Mouse (Mus musculus) layer of hippocampus, postnatal 36 days (tissue): ENCODE measurements at regions not wholly inside any gene's neighbourhood (a gene's known extent, or its start where the extent isn't known, plus 50 kb on each side); places are given as distances from the start of the nearest gene placed in this dataset.

Source experiments
- DNase-seq, 2 experiments: peaks; one replicate each; pipeline ENCODE4 v3.0.0; 2022

DNA sequence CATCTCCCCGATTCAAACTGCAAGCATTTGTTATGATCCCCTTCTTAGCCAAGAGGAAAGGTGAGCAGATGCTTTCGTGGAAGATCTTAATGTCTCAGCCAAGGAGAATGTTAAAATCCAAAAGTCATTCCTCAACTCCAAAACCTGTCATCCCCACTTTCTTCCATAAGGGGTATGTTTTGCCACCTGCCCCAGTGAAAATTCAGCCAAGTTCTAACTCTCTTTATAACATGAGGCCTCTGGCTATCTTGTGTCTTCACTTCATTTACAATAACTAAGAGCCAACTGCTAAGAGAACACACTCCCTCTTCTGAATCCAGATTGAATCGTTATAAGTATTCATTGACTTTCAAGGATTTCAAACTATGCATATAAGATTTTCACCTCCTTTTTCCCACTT lies 246.7 kb upstream of the Adam34 start:
- no peak for DNase-seq

DNA sequence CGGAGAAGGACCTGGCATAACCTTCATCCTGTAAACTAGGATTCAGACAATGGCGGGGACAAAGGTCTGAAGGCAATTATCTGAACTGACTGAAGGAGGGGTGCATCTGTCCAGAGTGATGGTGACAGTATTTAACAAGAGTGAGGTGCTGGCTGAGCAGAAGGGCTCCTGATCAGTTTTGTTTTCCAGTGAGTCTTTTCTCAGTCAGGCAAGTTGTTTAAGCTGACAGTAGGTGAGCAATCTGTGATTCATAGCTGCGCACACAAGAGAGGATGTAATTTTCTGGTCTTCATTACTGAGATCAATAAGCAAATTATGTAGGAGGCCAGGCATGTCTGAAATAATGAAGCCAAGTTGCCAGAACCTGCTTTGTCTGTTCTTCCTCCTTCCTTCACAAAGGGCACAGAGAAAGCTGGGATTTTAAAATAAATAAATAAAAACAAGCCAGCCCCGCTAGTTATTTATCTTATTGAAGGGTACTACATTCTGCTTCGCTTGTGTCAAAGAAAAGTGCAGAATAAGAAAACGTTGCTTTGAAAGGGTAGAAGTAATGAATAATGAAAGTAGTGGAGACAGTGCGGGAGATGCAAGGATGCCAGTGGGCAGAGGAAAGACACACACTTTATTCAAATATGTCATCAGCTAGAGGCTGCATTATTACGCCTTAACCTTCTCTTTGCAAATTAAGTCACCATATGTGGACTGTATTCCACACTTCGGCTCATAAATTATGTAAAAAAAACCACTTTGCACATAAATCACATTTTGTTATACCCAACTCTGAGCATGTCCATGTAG lies 239.6 kb upstream of the Adam34 start:
- DNase-seq: peak; percentile 2 to 3

DNA sequence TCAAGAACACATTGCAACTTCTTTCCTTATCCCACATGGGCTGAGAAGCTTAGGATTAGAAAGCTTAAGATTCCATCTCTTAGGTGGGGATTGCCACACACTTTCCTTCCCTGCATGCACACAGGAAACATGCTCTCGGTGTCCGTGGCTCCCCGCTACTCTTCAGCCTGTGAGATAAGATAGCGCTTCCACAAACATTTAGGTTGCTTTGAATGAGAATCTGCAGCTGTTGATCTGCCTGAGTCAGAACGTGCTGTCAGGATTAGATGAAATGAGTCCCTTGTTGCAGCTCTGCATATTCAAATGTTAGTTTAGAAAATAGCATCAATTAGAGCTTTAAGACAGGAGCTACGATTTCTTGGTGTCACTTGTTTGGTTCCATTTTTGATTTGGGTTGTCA lies 239.0 kb upstream of the Adam34 start:
- no peak for DNase-seq

DNA sequence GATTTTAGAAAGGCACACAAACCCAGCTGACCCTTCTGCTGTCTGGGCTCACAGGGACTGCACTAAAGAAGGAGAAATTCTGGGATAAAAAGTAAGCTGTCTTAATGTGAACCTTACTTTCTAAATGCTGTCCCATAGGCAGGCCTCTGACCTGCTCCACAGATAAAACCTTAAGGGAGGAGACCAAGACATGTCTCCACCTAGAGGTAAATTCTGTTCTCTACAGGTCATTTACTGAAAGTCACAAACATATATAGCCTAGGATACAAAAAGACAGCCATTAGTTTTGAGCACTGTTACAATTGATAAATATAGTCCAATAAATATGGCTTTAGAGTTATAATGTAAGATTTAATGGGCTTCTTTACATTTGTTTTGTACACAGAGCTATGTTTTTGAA lies 221.9 kb upstream of the Adam34 start:
- no peak for DNase-seq

DNA sequence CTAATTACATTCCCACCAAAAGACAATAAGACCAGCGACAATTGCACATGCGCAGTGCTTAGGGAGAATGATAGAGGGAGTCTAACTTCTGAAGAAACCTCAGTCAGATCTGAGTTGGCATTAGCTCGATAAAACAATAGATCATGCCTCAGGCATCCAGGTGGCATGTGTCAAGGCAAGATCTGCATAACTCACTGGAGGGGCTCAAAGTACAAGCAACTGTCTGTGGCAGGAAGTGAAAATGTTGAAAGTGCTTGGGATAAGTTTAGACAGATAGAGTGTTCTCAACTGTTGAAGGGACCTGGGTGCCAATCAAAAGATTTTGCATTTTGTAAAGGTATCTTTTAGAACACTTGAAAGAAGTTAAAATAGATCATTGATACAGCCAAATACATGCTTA lies 213.1 kb upstream of the Adam34 start:
- DNase-seq: no peak

DNA sequence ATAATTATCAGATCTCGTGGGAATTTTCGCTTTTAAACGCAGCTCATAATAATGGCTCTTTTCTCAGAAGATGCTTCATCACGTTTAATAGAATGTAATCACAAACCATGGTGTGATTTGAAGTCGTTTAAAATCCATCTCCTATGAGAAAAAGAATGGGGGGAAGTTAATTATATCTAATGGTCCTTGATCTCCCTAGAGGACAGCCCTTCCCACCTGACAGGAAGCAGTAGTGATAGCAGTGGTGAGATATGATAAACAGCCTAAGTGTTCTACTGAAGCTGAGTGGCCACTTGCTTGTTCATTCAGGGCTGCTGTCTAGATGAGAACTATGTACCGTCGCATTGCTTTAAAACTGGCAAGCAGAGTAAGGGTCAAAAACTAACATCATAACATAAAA lies 211.4 kb upstream of the Adam34 start:
- DNase-seq: no peak

DNA sequence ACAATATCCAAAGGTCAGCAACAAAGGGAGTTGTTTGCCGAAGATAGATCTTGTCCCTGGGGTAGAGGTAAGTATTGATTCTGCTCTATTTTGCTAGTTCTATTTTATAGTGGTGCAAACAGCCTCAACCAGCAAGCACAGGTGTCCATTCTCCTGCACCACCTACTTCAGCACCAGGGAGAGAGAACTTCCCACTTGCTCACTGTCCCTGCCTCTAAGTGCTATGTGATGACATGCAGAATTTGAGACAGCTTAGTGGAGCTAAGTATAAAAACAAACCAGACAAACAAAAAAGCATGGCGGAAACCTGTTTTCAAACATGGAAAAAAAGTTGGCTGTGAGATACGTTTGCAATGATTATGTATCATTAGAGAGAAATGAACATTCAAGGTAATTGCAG lies 196.3 kb upstream of the Adam34 start:
- DNase-seq: no peak

DNA sequence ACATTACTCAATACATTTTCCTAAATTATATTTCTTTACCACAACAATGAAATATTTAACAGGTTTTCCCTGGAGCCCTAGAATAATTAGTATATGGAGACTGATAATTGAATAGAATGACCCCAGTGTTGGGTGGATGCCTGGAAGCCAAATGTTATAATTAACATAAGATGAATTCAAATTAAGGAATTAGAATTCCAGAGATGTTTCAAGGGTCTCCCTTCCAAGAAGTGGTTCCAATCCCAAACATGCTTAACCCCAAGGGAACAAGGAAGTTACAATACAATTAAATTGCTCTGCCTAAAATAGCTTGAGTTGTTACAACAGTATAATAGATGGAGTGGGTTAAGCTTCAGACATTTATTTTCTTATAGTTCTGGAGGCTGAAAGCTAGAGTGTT lies 185.3 kb upstream of the Adam34 start:
- no peak for DNase-seq

DNA sequence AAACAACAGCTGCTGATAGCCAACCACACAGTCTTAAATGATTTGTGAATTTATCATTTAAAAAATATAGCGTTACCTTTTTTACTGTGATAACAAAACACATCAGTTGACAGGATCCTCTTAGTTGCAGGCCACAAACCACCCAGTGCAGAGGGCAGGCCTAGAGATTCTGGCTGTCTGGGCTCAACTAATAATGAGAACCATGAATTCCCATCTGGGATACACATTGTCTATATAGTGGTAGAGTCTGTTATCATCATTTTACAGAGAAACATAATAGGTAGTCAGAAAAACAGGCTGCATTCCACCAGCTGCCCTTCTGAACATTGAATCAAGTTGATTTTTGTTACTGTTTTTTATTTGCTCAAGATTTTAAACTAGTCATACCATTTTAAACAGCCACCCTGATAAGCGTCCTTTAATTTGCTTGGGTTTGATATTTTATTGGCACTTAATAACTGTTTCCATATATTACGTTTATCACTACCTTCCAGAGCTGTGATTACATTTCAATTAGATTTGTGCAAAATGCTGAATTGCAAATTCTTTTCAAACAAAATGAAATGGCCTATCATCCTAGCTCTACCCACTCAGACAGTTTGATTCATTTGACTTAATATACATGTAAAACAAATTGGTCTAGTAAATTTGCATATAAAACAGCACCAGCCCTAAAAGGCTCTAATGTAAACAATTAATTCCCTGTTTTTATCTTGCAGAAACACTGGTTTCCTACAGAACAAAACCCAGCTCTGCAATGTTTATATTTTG lies 144.2 kb upstream of the Adam34 start:
- DNase-seq: no peak
